Mouse (Mus musculus) MEL (cell line): ENCODE results near the gene Per1. TPM values are rescaled to one million over a fixed set of nuclear protein-coding genes. Genes with fewer than 3 reads are reported as not detected.

Source experiments
- DNase-seq: peaks from one replicate; pipeline ENCODE4 v3.0.0; 2011; ENCODE audit warnings: low read depth, low spot score
- H3K27ac ChIP-seq: 2 replicates; pipeline ENCODE4 v1.5.1; 2012; ENCODE audit warnings: low read depth, mild to moderate bottlenecking, control low read depth, low read length, moderate library complexity; ENCODE audit not compliant: control insufficient read depth
- H3K27me3 ChIP-seq, 2 experiments: fragments of 150-350 bp in 1 of 2; sonication (generic) in 1 of 2; 2 replicates each; pipeline ENCODE4 v1.6.1; 2012; ENCODE audit warnings: low read length in 2 of 2, mild to moderate bottlenecking in 2 of 2, improper control_type of control experiment in 1 of 2, moderate library complexity in 1 of 2; ENCODE audit not compliant: insufficient read depth in 2 of 2, control insufficient read depth in 1 of 2
- H3K36me3 ChIP-seq, 2 experiments: 2 replicates each; pipeline ENCODE4 v1.6.1; 2012 to 2014; ENCODE audit warnings: low read length in 2 of 2, improper control_type of control experiment in 1 of 2, inconsistent platforms in 1 of 2, mild to moderate bottlenecking in 1 of 2; ENCODE audit not compliant: insufficient read depth in 2 of 2, control insufficient read depth in 1 of 2
- H3K4me1 ChIP-seq, 2 experiments: fragments of 150-350 bp in 1 of 2; sonication (generic) in 1 of 2; 2 replicates each; pipeline ENCODE4 v1.6.1; 2012; ENCODE audit warnings: low read length in 2 of 2, improper control_type of control experiment in 1 of 2, mild to moderate bottlenecking in 1 of 2; ENCODE audit not compliant: insufficient read depth in 2 of 2, control insufficient read depth in 1 of 2
- H3K4me3 ChIP-seq, 2 experiments: fragments of 150-350 bp in 1 of 2; sonication (generic) in 1 of 2; 2 replicates each; pipeline ENCODE4 v1.5.1; 2012; ENCODE audit warnings: low read depth in 2 of 2, low read length in 2 of 2, mild to moderate bottlenecking in 2 of 2, moderate library complexity in 2 of 2, control low read depth in 1 of 2, improper control_type of control experiment in 1 of 2; ENCODE audit not compliant: control insufficient read depth in 1 of 2, insufficient read depth in 1 of 2
- H3K79me2 ChIP-seq: 2 replicates; pipeline ENCODE4 v1.6.1; 2012; ENCODE audit warnings: mild to moderate bottlenecking, low read length, moderate library complexity; ENCODE audit not compliant: control insufficient read depth, poor library complexity, insufficient read depth
- H3K9ac ChIP-seq: 2 replicates; pipeline ENCODE4 v1.6.1; 2012; ENCODE audit warnings: low read depth, mild to moderate bottlenecking, control low read depth, low read length, moderate library complexity; ENCODE audit not compliant: control insufficient read depth, poor library complexity, severe bottlenecking
- H3K9me3 ChIP-seq: fragments of 150-350 bp; sonication (generic); replicated peaks from 2 replicates; pipeline ENCODE4 v1.6.1; 2012; ENCODE audit warnings: mild to moderate bottlenecking, low read length, improper control_type of control experiment, moderate library complexity; ENCODE audit not compliant: insufficient read depth
- CHD1 ChIP-seq: IDR thresholded peaks from 2 replicates; pipeline ENCODE4 v1.6.1; 2012; ENCODE audit warnings: low read depth, mild to moderate bottlenecking, inconsistent platforms, low read length, improper control_type of control experiment
- CHD2 ChIP-seq: IDR thresholded peaks from 2 replicates; pipeline ENCODE4 v1.6.1; 2011; ENCODE audit warnings: low read length, improper control_type of control experiment
- JUND ChIP-seq: IDR thresholded peaks from 2 replicates; pipeline ENCODE4 v1.6.1; 2011; ENCODE audit warnings: low read depth, mild to moderate bottlenecking, improper control_type of control experiment, low read length
- MAX ChIP-seq: IDR thresholded peaks from 2 replicates; pipeline ENCODE4 v1.6.1; 2011; ENCODE audit warnings: low read length, improper control_type of control experiment
- MAZ ChIP-seq: IDR thresholded peaks from 2 replicates; pipeline ENCODE4 v1.6.1; 2012; ENCODE audit warnings: low read depth, mild to moderate bottlenecking, inconsistent platforms, low read length, improper control_type of control experiment
- SIN3A ChIP-seq: IDR thresholded peaks from 2 replicates; pipeline ENCODE4 v1.6.1; 2012; ENCODE audit warnings: low read length, improper control_type of control experiment, inconsistent platforms
- SMC3 ChIP-seq: IDR thresholded peaks from 2 replicates; pipeline ENCODE4 v1.6.1; 2011; ENCODE audit warnings: low read depth, low read length, improper control_type of control experiment
- TBP ChIP-seq: IDR thresholded peaks from 2 replicates; pipeline ENCODE4 v1.8.0; 2011; ENCODE audit warnings: low read depth, low read length, improper control_type of control experiment
- TCF12 ChIP-seq: IDR thresholded peaks from 2 replicates; pipeline ENCODE4 v1.6.1; 2014; ENCODE audit warnings: low read depth, mild to moderate bottlenecking, inconsistent platforms, low read length, improper control_type of control experiment, moderate library complexity
- ZNF384 ChIP-seq: IDR thresholded peaks from 2 replicates; pipeline ENCODE4 v1.6.1; 2012; ENCODE audit warnings: low read depth, mild to moderate bottlenecking, inconsistent platforms, low read length, improper control_type of control experiment
- polyA plus RNA-seq, 2 experiments: library from polyadenylated mRNA; stranded (reverse) in 1 of 2; unstranded in 1 of 2; fragments of >175 nt in 1 of 2; fragments of >200 nt in 1 of 2; gene quantifications; 2 replicates each; pipeline versions ENCODE4 v1.2.1 to v1.2.4; 2012; ENCODE audit warnings: low replicate concordance in 2 of 2, low read depth in 1 of 2; ENCODE audit not compliant: insufficient read length in 2 of 2, insufficient read depth in 1 of 2, missing spikeins in 1 of 2
- total RNA-seq: library from RNA; depleted of rRNA; stranded (reverse); fragments of 300-350 nt; gene quantifications from 2 replicates; pipeline ENCODE4 v1.2.3, GENCODE M21; 2012

The Per1 gene
- total and polyA plus RNA-seq, 3 experiments, result 4.5 to 34.9 TPM; not detected in 1

DNA sequence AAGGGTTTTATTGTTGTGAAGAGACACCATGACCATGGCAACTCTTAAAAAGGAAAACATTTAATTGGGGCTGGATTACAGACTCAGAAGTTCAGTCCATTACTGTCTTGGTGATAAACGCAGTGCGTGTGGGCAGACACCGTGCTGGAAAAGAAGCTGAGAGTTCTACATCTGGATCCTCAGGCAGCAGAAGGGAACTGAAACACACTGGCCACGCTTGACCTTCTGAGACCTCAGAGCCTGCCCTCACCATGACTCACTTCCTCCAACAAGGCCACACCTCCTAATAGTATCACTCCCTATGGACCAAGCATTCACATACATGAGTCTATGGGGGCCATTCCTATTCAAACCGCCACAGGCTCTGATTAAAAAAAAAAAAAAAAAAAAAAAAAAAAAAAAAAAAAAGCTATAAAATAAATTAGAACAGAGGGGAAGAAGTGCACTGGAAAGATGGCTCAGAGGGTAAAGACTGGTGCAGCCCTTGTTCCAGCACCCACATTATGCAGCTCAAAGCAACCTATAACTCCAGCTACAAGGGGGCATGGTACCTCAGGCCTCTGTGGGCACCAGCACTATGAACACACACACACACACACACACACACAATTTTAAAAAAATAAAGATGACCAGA is 16.1 kb upstream of the Per1 start:
- H3K4me1 ChIP-seq, result peaks cover 0 to 12% of the 10 kb centered on the region in 2 experiments; a peak in 3 of 4 replicates
- no peaks in the 10 kb centered on the region; a peak in 3 of 4 replicates for H3K27me3 ChIP-seq
- no peaks in the 10 kb centered on the region for H3K9me3 ChIP-seq
- no peaks in the 10 kb centered on the region for H3K79me2 ChIP-seq
- H3K36me3 ChIP-seq, result peaks cover 0 to 3% of the 10 kb centered on the region in 2 experiments; a peak in 1 of 4 replicates
- H3K9ac ChIP-seq, result no peak overlapping the region
- no peak for DNase-seq
- H3K27ac ChIP-seq, result no peak overlapping the region
- no peak for TF ChIP-seq MAZ
- peak; percentile 64 for TF ChIP-seq ZNF384
- TF ChIP-seq, all 39 proteins: peak for 1
- H3K4me3 ChIP-seq, result no peak overlapping the region

DNA sequence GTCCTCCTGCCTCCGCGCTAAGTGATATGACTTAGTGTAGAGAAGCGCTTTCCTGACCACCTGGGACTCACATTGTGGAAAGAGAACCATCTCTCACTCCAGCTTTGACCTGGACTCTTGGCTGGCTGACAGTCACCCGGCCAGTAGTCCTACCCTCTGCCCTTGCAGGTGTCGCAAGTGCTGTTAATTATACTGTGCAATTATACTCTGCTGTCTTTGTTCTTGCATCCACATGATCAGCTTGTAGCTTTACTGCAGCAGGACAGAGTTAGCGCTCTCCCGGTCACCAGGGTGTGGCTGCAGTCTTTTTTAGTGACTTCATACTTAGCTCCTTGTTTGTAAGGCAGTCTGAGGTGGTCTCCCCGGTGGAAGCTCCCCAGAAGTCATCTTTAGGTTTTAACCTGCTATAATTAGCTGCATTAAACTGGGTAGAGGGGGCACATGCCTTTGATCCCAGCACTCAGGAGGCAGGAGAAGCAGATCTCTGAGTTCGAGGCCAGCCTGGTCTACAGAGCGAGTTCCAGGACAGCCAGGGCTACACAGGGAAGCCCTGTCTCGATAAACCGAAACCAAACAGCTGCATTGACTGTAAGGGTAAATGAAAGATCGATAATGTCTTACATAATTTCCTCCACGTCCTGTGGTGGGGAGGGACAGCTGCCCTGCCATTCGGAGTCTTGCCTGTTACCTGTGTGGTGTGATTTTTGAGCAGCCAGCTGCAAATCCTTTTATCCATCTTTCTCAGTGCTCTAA is 14.7 kb upstream of the Per1 start:
- no peak for DNase-seq
- H3K4me3 ChIP-seq, result no peak overlapping the region
- TF ChIP-seq TCF12, result no peak
- TF ChIP-seq TBP, result no peak
- no peak for TF ChIP-seq MAX
- TF ChIP-seq SIN3A, result no peak
- TF ChIP-seq JUND, result no peak
- TF ChIP-seq MAZ, result no peak
- TF ChIP-seq CHD2, result no peak
- TF ChIP-seq, all 39 proteins: peak for 0
- Histone ChIP-seq H3K27ac (no peak overlapping the region), H3K79me2 (no peaks in the 10 kb centered on the region), H3K9me3 (no peaks in the 10 kb centered on the region), H3K36me3 (peaks cover 0 to 3% of the 10 kb centered on the region in 2 experiments; a peak in 1 of 4 replicates), H3K27me3 (no peaks in the 10 kb centered on the region; a peak in 3 of 4 replicates), H3K9ac (no peak overlapping the region), H3K4me1 (peaks cover 0 to 12% of the 10 kb centered on the region in 2 experiments; a peak in 3 of 4 replicates)

DNA sequence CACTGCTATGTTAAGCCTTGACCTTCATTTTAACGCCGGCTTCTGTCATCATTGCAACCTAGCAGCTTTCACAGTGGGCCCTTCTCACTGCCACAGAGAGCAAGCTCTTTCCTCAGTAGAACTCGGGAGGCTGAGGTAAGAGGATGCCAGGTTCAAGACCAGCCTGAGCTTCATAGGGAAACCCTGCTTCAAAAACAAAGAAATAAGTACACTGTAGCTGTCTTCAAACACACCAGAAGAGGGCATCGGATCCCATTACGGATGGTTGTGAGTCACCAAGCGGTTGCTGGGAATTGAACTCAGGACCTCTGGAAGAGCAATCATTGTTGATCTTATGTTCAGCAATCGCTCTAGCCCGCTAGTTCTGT is 14.2 kb upstream of the Per1 start:
- Histone ChIP-seq H3K27ac (no peak overlapping the region), H3K27me3 (no peaks in the 10 kb centered on the region; a peak in 3 of 4 replicates), H3K79me2 (no peaks in the 10 kb centered on the region), H3K9me3 (no peaks in the 10 kb centered on the region), H3K4me1 (peaks cover 0 to 12% of the 10 kb centered on the region in 2 experiments; a peak in 3 of 4 replicates), H3K36me3 (peaks cover 0 to 3% of the 10 kb centered on the region in 2 experiments; a peak in 1 of 4 replicates), H3K9ac (no peak overlapping the region), H3K4me3 (no peak overlapping the region)
- DNase-seq, result no peak
- TF ChIP-seq CHD1 (no peak), SMC3 (peak; percentile 9; the same call in 1 of the 2 replicates)
- TF ChIP-seq, all 39 proteins: peak for 1
